8 mouse cellular contexts compared by ENCODE assay signal in genomic region chr1:137901211-137901610, GRCm38 (mm10).
DNase-seq lines count a peak whose midpoint lies in the region; ATAC-seq lines count a peak whose summit lies in the region.

No protein-coding gene starts in this region.

- H3K36me3 ChIP-seq in kidney, embryonic 15.5 days: no peaks in the 10 kb centered on the region
- no peaks in the 10 kb centered on the region for H3K36me3 ChIP-seq in embryonic facial prominence, embryonic 15.5 days
- H3K36me3 ChIP-seq in intestine, embryonic 14.5 days (ENCODE audit: control insufficient read depth, insufficient read depth, low read length): peaks cover 8% of the 10 kb centered on the region; the same call in 1 of the 2 replicates
- H3K36me3 ChIP-seq in midbrain, embryonic 16.5 days (ENCODE audit: control insufficient read depth, insufficient read depth, low read length): no peaks in the 10 kb centered on the region

- peak overlapping the region; percentile 67 for H3K4me2 ChIP-seq in kidney, embryonic 15.5 days
- H3K4me2 ChIP-seq in embryonic facial prominence, embryonic 15.5 days (replicated peaks): peak overlapping the region; percentile 51
- peak overlapping the region; percentile 56 for H3K4me2 ChIP-seq in intestine, embryonic 14.5 days (ENCODE audit: low read length)
- H3K4me2 ChIP-seq in midbrain, embryonic 16.5 days (ENCODE audit: low read length): peak overlapping the region; percentile 41

- H3K4me3 ChIP-seq in kidney, embryonic 15.5 days (replicated peaks): peak overlapping the region; percentile 63
- H3K4me3 ChIP-seq in embryonic facial prominence, embryonic 15.5 days (replicated peaks): peak overlapping the region; percentile 62
- H3K4me3 ChIP-seq in intestine, embryonic 14.5 days (ENCODE audit: low read depth, low read length): peak overlapping the region; percentile 95
- H3K4me3 ChIP-seq in midbrain, embryonic 16.5 days (ENCODE audit: low read depth, low read length): peak overlapping the region; percentile 81

- no peaks in the 10 kb centered on the region for H3K9me3 ChIP-seq in kidney, embryonic 15.5 days (replicated peaks)
- no peaks in the 10 kb centered on the region for H3K9me3 ChIP-seq in embryonic facial prominence, embryonic 15.5 days (replicated peaks)
- H3K9me3 ChIP-seq in intestine, embryonic 14.5 days (ENCODE audit: control insufficient read depth, low read length): no peaks in the 10 kb centered on the region
- H3K9me3 ChIP-seq in midbrain, embryonic 16.5 days (replicated peaks; ENCODE audit: control insufficient read depth, low read length, poor library complexity, severe bottlenecking): no peaks in the 10 kb centered on the region

- H3K27ac ChIP-seq in kidney, embryonic 15.5 days: no peak overlapping the region
- 0 out of 2 replicates have a peak overlapping the region, but pooled peaks have one; percentile 95 for H3K27ac ChIP-seq in embryonic facial prominence, embryonic 15.5 days (replicated peaks)
- peak overlapping the region; percentile 95; the same call in 1 of the 2 replicates for H3K27ac ChIP-seq in intestine, embryonic 14.5 days (ENCODE audit: low read depth)
- peak overlapping the region; percentile 88 for H3K27ac ChIP-seq in midbrain, embryonic 16.5 days (ENCODE audit: low read length)

- DNase-seq in kidney, postnatal 25 days: no peak
- DNase-seq in intestine, embryonic 14.5 days (ENCODE audit: low spot score): no peak
- DNase-seq in adrenal gland, adult 8-10 months: no peak
- DNase-seq in adrenal gland, postnatal 25 days: no peak
- no peak for DNase-seq in layer of hippocampus, postnatal 14 days (ENCODE audit: low spot score in 2 of 2)

- 0 out of 2 replicates have a peak overlapping the region, but pooled peaks have one; percentile 64 for H3K9ac ChIP-seq in kidney, embryonic 15.5 days
- no peak overlapping the region for H3K9ac ChIP-seq in embryonic facial prominence, embryonic 15.5 days
- peak overlapping the region; percentile 92 for H3K9ac ChIP-seq in intestine, embryonic 14.5 days (ENCODE audit: low read length)
- peak overlapping the region; percentile 70 for H3K9ac ChIP-seq in midbrain, embryonic 16.5 days (ENCODE audit: low read depth, low read length)

- ATAC-seq in kidney, embryonic 15.5 days (replicated peaks; ENCODE audit: low FRiP score): no peak
- ATAC-seq in embryonic facial prominence, embryonic 15.5 days (ENCODE audit: insufficient number of reproducible peaks, low FRiP score, low TSS enrichment, low read depth): no peak
- ATAC-seq in intestine, embryonic 14.5 days (replicated peaks; ENCODE audit: low FRiP score, low TSS enrichment, low read depth): no peak
- ATAC-seq in midbrain, embryonic 16.5 days: no peak

- H3K27me3 ChIP-seq in kidney, embryonic 15.5 days: no peaks in the 10 kb centered on the region
- H3K27me3 ChIP-seq in embryonic facial prominence, embryonic 15.5 days: no peaks in the 10 kb centered on the region
- no peaks in the 10 kb centered on the region for H3K27me3 ChIP-seq in intestine, embryonic 14.5 days (replicated peaks; ENCODE audit: control insufficient read depth, insufficient read depth, low read length)
- H3K27me3 ChIP-seq in midbrain, embryonic 16.5 days (ENCODE audit: control insufficient read depth, insufficient read depth, low read depth, low read length): no peaks in the 10 kb centered on the region

- 60% methylated on average over 5 of the region's 5 CpGs for WGBS in kidney, embryonic 15.5 days
- 30% methylated on average over 5 of the region's 5 CpGs for WGBS in embryonic facial prominence, embryonic 15.5 days
- 66% methylated on average over 5 of the region's 5 CpGs for WGBS in intestine, embryonic 14.5 days
- 17% methylated on average over 5 of the region's 5 CpGs for WGBS in midbrain, embryonic 16.5 days

- peaks cover 17% of the 10 kb centered on the region for H3K4me1 ChIP-seq in kidney, embryonic 15.5 days
- peaks cover 11% of the 10 kb centered on the region; the same call in 1 of the 2 replicates for H3K4me1 ChIP-seq in embryonic facial prominence, embryonic 15.5 days
- peaks cover 23% of the 10 kb centered on the region for H3K4me1 ChIP-seq in intestine, embryonic 14.5 days (replicated peaks; ENCODE audit: control insufficient read depth, insufficient read depth, low read length)
- peaks cover 33% of the 10 kb centered on the region for H3K4me1 ChIP-seq in midbrain, embryonic 16.5 days (ENCODE audit: control insufficient read depth, insufficient read depth, low read length)
